ENCODE assay signal across 8 mouse cellular contexts in genomic region chr19:43959162-43959561, GRCm38 (mm10). TPM values are rescaled to one million over a fixed set of nuclear protein-coding genes. Genes with fewer than 3 reads are reported as not detected.
DNase-seq lines count a peak whose midpoint lies in the region; ATAC-seq lines count a peak whose summit lies in the region.

No protein-coding gene starts in this region.

- ATAC-seq in common myeloid progenitor, adult 5-6 weeks (replicated peaks; ENCODE audit: low read depth, poor library complexity, severe bottlenecking): peak; percentile 86

- DNase-seq in CD4-positive helper T cell, adult 2 months (ENCODE audit: low read depth, low spot score): peak; percentile 53
- peak; percentile 73 to 91 for DNase-seq in adrenal gland, adult (ENCODE audit: inconsistent age in 2 of 2, low spot score in 1 of 2)
- peak; percentile 55 to 82 for DNase-seq in heart, adult 18-20 months
- peak; percentile 77 to 87 for DNase-seq in kidney, postnatal 25 days
- peak; percentile 66 to 74 for DNase-seq in lung, adult 18-20 months
- DNase-seq in retina, postnatal 7 days (ENCODE audit: low read depth, low spot score): peak; percentile 67
- peak; percentile 51 for DNase-seq in urinary bladder, adult 2 months (ENCODE audit: low spot score)

RNA-seq across cellular contexts. Expression of gene Dnmbp, which starts 19.2 kb away (rescaled TPM):
- 8.4 and 9.0 TPM in 2 replicates for total RNA-seq in common myeloid progenitor, adult 5-6 weeks (2017)
- 1 to 10 TPM; 9.0 to 10.0 TPM for total RNA-seq in heart, adult 18-20 months (2021)
- polyA plus RNA-seq in urinary bladder, adult 2 months (2012; rRNA removed): 33.7 and 34.7 TPM in 2 replicates

RNA-seq across cellular contexts. Expression of gene Cpn1, which starts 27.2 kb away (rescaled TPM):
- total RNA-seq in common myeloid progenitor, adult 5-6 weeks (2017): 0.19 TPM in 1 of 2 replicates, not detected in the other
- not detected for total RNA-seq in heart, adult 18-20 months (2021)
- 0.18 and 0.21 TPM in 2 replicates for polyA plus RNA-seq in urinary bladder, adult 2 months (2012; rRNA removed)

Comparison
In these comparisons a context has a peak if more than half of its experiments do, and no peak if none do; other contexts are left out.
1. Peak in every context shown above with its lines: DNase-seq and ATAC-seq.